Mouse (Mus musculus): ENCODE data around the gene Arfrp1. TPM values are rescaled to one million over a fixed set of nuclear protein-coding genes. Genes with fewer than 3 reads are reported as not detected.

Gene Arfrp1
- polyA plus RNA-seq, 1 experiment from 2014 or later: 55.4 TPM

DNA sequence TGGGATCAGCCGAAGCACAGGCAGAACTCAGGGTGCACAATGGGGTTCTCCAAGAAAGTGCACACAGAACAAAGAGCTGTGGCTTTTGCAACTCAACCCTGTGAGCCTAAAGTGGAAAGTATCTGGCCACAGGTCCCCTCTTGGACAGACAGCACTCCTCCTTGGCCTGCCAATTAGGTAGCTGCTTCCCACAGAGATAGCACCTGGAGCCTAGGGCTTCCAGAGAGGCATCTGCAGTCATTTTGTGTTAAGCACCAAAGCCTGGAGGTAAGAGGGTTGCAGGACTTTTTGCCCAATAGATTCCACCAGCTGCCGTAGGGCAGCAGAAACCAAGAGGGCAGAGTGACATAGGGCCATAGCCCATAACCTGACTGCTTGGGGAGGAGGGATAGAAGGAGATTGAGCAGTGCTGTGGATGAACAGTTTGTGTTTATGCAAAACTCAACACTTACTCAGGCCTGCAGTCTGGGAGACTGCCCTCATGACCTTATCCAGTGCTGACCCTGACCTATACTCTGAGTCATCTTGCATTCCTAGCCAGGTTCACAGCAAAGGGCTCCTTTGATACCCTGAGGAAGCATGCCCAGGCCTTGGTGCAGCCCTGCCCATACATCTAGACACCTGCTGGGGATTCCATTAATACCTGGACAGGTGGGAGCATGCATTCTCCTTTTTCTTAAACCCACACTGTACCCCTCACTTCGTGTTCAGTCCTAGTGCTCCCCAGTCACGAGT is 25.1 kb upstream of the Arfrp1 start:
- Histone ChIP-seq H3K36me3 (0 out of 2 replicates have a peak, but pooled peaks cover 4% of the 10 kb centered on the region), H3K4me2 (replicated peaks) (no peak overlapping the region), H3K4me1 (replicated peaks) (no peaks in the 10 kb centered on the region), H3K4me3 (replicated peaks) (no peak overlapping the region), H3K9ac (no peak overlapping the region), H3K9me3 (no peaks in the 10 kb centered on the region), H3K27me3 (replicated peaks) (no peaks in the 10 kb centered on the region), H3K27ac (no peak overlapping the region)
- ATAC-seq: no peak
- WGBS: 69% methylated on average over 4 of the region's 4 CpGs

DNA sequence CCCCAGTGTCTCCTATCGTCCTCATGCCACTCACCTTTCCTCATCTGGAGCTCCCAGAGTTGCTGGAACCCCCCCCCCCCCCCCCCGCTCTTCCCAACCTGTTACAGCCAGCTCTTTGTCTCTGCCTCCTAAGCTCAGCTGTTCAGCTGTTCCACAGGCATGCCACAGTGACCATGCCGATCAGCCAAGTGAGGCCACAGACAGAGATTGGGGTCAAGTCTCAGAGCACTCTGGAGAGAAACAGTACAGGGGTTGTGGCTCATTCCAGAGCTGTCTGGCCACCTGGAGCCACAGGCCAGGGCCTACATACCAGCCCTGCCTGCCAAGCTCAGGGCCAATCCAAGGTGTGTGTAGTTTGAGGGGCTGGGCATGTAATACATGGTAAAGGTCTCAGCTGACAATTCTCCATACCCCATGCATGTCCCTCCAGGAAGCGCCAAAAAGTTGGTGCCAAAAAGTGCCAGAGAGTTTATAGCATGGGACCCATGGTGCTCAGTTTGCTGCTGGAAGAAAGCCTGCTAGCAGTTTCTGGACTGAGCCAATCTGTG is 21.5 kb upstream of the Arfrp1 start:
- no peak overlapping the region for H3K9ac ChIP-seq

DNA sequence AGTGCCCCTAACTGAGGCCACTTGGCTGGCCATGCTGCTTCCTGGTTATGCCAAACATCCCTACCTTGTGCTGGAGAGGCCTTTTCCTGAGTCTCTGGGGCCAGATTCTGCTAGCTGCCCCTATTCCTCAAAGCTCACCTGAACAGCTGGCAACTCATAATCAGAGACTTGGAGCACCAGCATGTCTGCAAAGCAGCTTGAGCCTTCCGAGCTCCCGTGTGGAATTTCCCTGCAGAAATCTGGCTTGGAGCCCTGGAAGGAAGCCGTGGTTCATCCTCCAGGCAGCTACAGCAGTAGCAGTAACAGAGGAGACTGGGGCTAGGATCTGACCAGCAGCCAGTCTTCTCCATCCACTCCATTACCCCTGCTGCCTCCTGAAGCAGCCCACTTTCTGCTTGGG is 20.7 kb upstream of the Arfrp1 start:
- Histone ChIP-seq H3K4me3 (replicated peaks) (no peak overlapping the region), H3K9me3 (no peaks in the 10 kb centered on the region), H3K36me3 (peaks cover 16% of the 10 kb centered on the region; the same call in 1 of the 2 replicates), H3K9ac (no peak overlapping the region), H3K4me2 (replicated peaks) (no peak overlapping the region), H3K27ac (no peak overlapping the region), H3K27me3 (replicated peaks) (no peaks in the 10 kb centered on the region), H3K4me1 (replicated peaks) (no peaks in the 10 kb centered on the region)
- no peak for ATAC-seq
- 58% methylated on average over 3 of the region's 3 CpGs for WGBS

More for the DNA sequence above, 21.5 kb upstream of the Arfrp1 start:
- no peaks in the 10 kb centered on the region for H3K4me1 ChIP-seq (replicated peaks)
- no peaks in the 10 kb centered on the region for H3K9me3 ChIP-seq
- 75% methylated on average over 4 of the region's 4 CpGs for WGBS
- no peak overlapping the region for H3K27ac ChIP-seq
- no peak overlapping the region for H3K4me3 ChIP-seq (replicated peaks)
- H3K4me2 ChIP-seq (replicated peaks): no peak overlapping the region
- no peaks in the 10 kb centered on the region for H3K27me3 ChIP-seq (replicated peaks)
- no peak for ATAC-seq
- 0 out of 2 replicates have a peak, but pooled peaks cover 11% of the 10 kb centered on the region for H3K36me3 ChIP-seq

DNA sequence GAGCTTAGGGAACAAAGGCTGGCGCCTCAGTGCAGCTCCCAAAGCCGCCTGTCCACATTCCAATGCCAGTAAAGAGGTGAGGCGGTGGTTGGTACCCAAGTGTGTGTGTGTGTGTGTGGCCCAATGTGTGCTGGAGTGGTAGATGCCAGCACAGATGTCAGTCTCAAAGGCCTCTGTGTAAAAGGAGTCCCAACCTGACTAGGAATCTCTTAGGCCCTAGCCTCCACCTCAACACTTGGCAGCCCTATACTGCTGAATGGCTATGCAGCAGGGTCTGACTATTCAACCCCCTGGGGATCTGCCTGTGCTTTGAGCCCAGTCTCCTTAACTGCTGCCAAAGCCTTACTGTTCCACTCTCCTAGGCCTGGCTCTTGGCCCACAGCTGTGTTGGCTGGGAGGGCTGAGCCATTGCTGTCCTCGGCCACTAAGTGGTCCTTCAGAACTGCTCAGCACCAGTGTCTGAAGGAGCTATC is 19.8 kb upstream of the Arfrp1 start:
- H3K27ac ChIP-seq: no peak overlapping the region
- WGBS: 83% methylated on average over 4 of the region's 4 CpGs
- no peaks in the 10 kb centered on the region for H3K9me3 ChIP-seq
- H3K4me3 ChIP-seq (replicated peaks): no peak overlapping the region
- peaks cover 25% of the 10 kb centered on the region for H3K36me3 ChIP-seq
- ATAC-seq: no peak
- H3K4me2 ChIP-seq (replicated peaks): no peak overlapping the region
- no peak overlapping the region for H3K9ac ChIP-seq
- H3K4me1 ChIP-seq (replicated peaks): no peaks in the 10 kb centered on the region
- no peaks in the 10 kb centered on the region for H3K27me3 ChIP-seq (replicated peaks)

DNA sequence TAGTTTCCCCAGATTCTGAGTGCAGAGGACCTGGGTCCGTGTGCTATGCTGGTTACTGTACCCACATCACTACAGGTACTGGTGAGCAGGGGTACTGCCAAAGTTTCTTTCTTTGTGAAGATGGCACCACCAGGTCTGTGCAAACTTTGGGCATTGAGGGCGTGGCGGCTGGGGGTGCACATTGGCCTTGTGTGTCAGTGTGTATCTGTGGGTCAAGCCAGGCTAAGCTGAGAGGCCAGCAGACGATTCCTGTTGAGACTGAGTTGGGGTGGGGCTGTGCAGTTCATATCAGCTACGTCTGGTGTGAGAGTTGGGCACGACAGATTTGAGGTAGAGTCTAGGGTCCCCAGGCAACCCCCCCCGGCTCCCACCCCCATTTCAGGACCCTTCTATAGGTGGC is 19.3 kb upstream of the Arfrp1 start:
- Histone ChIP-seq H3K4me1 (replicated peaks) (no peaks in the 10 kb centered on the region), H3K9me3 (no peaks in the 10 kb centered on the region), H3K4me2 (replicated peaks) (no peak overlapping the region), H3K27ac (no peak overlapping the region), H3K36me3 (peaks cover 29% of the 10 kb centered on the region), H3K4me3 (replicated peaks) (no peak overlapping the region), H3K9ac (no peak overlapping the region), H3K27me3 (replicated peaks) (no peaks in the 10 kb centered on the region)
- ATAC-seq: no peak
- WGBS: 82% methylated on average over 7 of the region's 7 CpGs

DNA sequence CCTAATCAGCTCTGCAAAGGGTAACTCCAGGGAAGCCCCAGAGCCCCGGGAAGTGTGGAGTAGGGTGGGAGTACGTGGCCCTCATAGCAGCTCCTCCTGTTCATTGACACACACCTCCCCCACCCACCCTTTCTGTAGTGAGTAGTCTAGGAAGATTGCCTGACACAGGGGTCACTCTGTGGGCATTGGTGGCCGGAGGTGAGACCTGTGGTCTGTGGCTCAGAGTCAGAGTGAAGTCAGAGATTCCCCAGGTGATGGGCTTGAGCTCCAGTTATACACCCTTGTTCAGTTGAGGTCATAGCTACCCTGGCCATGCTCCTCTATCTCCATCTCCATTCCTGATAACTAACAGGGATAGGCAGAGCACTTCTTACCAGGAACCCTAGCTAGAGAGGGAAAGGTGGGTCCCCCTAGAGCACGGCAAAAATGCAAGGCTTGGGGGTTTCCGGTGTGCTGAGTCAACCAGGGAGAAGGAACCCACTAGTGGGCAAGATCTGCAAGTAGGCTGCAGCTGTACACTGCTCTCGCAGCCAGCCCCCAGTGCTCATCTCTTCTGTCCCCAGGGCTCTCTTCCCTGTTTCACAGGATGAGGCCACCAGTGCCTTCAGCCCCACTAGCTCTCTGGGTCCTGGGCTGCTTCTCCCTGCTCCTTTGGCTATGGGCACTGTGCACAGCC is 16.6 kb upstream of the Arfrp1 start:
- 91% methylated on average over 6 of the region's 6 CpGs for WGBS
- Histone ChIP-seq H3K36me3 (peaks cover 38% of the 10 kb centered on the region), H3K27ac (no peak overlapping the region)

DNA sequence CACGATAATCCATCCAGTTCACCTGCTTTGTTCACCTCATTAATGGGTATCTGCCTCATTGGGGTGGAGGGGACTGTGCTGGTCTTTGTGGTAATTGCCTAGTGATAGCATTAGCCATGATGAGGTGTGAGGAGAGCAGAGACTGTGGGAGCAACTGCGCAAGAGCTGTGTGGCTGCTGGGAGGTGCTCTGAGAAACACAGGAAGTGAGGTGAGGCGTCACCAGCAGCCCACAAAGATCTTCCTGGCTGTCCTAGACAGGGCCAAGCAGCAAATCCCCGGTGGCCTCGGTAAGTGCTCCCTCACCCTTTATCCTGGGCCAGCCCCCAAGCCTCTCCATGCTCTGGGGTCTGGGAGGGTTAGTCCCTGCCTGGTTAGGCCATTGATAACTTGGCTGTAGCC is 15.9 kb upstream of the Arfrp1 start:
- Histone ChIP-seq H3K27me3 (replicated peaks) (no peaks in the 10 kb centered on the region), H3K9me3 (no peaks in the 10 kb centered on the region), H3K36me3 (peaks cover 38% of the 10 kb centered on the region), H3K9ac (no peak overlapping the region), H3K4me3 (replicated peaks) (no peak overlapping the region), H3K27ac (no peak overlapping the region), H3K4me2 (replicated peaks) (no peak overlapping the region), H3K4me1 (replicated peaks) (no peaks in the 10 kb centered on the region)
- ATAC-seq: no peak
- WGBS: 90% methylated on average over 5 of the region's 5 CpGs

More for the DNA sequence above, 16.6 kb upstream of the Arfrp1 start:
- H3K9me3 ChIP-seq: no peaks in the 10 kb centered on the region
- H3K27me3 ChIP-seq (replicated peaks): no peaks in the 10 kb centered on the region
- ATAC-seq: no peak
- H3K4me3 ChIP-seq (replicated peaks): no peak overlapping the region
- no peak overlapping the region for H3K9ac ChIP-seq
- H3K4me1 ChIP-seq (replicated peaks): no peaks in the 10 kb centered on the region
- no peak overlapping the region for H3K4me2 ChIP-seq (replicated peaks)

DNA sequence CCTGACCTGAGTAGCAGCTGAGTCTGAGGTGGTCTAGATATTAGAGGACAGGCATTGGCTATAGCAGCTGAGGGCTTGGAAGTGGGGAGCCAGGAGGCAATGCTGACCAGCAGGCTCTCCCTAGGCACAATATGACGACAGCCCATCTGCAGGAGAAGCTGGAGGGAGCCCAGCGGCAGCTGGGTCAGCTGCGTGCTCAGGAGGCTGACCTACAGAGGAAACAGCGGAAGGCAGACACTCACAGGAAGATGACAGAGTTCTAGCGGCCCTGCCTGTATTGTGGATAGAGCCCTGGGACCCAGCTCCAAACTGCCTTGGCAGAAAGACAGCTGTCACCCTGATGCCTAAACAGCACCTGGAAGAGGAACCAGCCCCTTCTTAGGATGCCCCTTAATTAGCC is 15.0 kb upstream of the Arfrp1 start:
- Histone ChIP-seq H3K9ac (no peak overlapping the region), H3K36me3 (peaks cover 34% of the 10 kb centered on the region), H3K27ac (no peak overlapping the region), H3K4me3 (replicated peaks) (no peak overlapping the region), H3K4me2 (replicated peaks) (no peak overlapping the region), H3K9me3 (no peaks in the 10 kb centered on the region), H3K27me3 (replicated peaks) (no peaks in the 10 kb centered on the region), H3K4me1 (replicated peaks) (no peaks in the 10 kb centered on the region)
- WGBS: 91% methylated on average over 5 of the region's 5 CpGs
- ATAC-seq: no peak

DNA sequence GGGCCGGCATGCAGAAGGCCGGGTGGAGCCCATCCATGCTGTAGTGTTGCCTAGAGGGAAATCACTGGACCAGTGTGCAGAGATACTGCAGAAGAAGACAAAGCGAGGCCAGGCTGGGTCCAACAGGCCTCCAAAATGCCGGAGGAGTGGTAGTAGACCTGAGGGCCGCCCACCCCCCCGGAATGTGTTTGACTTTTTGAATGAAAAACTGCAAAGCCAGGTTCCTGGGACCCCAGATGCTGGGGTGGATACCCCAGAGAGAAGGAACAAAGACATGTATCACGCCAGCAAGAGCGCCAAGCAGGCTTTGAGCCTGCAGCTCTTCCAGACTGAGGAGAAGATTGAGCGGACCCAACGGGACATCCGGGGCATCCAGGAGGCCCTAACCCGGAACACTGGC is 14.6 kb upstream of the Arfrp1 start, which contains the start of gene Lime1:
TSS of gene Lime1 (plus strand) at position 301 of the 400 bp plus-strand sequence.
- peaks cover 34% of the 10 kb centered on the region for H3K36me3 ChIP-seq

DNA sequence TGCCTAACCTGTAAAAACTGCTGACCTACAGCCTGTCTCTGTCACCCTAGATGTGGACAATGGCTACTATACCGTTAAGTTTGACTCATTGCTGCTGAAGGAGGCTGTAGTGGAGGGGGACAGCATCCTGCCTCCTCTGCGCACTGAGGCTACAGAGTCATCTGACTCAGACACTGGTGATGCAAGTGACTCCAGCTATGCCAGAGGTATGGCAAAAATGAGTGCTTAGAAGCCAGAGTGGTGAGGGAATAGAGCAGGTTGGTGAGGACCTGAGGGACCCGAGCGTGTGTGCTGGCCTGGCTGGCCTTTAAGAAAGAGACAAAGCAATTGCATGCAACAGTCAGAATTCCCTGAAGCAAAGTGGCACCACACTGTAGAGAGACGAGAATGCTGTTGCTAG is 13.5 kb upstream of the Arfrp1 start:
- no peaks in the 10 kb centered on the region for H3K27me3 ChIP-seq (replicated peaks)
- 94% methylated on average over 5 of the region's 5 CpGs for WGBS
- H3K27ac ChIP-seq: no peak overlapping the region
- no peak overlapping the region for H3K4me3 ChIP-seq (replicated peaks)
- no peaks in the 10 kb centered on the region for H3K9me3 ChIP-seq
- no peak overlapping the region for H3K4me2 ChIP-seq (replicated peaks)
- H3K36me3 ChIP-seq: peaks cover 31% of the 10 kb centered on the region
- H3K4me1 ChIP-seq (replicated peaks): no peaks in the 10 kb centered on the region
- no peak overlapping the region for H3K9ac ChIP-seq
- no peak for ATAC-seq

More for the DNA sequence above, 14.6 kb upstream of the Arfrp1 start, which contains the start of gene Lime1:
- 93% methylated on average over 12 of the region's 12 CpGs for WGBS
- Histone ChIP-seq H3K4me3 (replicated peaks) (no peak within 1 kb of the TSS), H3K9ac (no peak within 1 kb of the TSS), H3K9me3 (no peaks in the 10 kb centered on the region), H3K4me2 (replicated peaks) (no peak within 1 kb of the TSS), H3K4me1 (replicated peaks) (no peaks in the 10 kb centered on the region), H3K27me3 (replicated peaks) (no peaks in the 10 kb centered on the region), H3K27ac (no peak within 1 kb of the TSS)
- no peak for ATAC-seq

DNA sequence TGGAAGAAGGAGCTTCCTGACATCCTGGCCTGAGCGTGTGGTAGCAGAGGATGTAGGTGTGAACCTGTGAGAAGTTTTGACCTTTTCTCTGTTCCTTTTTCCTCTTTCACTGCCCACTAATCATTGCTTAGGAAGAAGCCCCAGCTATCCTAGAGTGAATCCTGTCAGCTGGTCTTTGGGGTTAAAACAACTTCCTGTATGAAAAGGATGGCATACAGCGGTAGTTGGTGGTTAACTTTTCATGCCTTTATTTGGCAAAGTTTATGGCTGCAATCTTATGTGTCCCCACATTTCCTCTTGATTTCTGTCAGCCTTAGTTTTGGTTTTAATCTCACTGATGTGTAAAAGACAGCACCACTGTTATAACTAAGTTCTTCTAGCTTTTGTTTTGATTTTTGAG is 12.0 kb upstream of the Arfrp1 start:
- H3K4me1 ChIP-seq (replicated peaks): no peaks in the 10 kb centered on the region
- no peak for ATAC-seq
- H3K27me3 ChIP-seq (replicated peaks): no peaks in the 10 kb centered on the region
- WGBS: 73% methylated on average over 2 of the region's 2 CpGs
- H3K4me3 ChIP-seq (replicated peaks): no peak overlapping the region
- H3K4me2 ChIP-seq (replicated peaks): no peak overlapping the region
- no peaks in the 10 kb centered on the region for H3K9me3 ChIP-seq
- peaks cover 27% of the 10 kb centered on the region for H3K36me3 ChIP-seq
- H3K9ac ChIP-seq: no peak overlapping the region
- H3K27ac ChIP-seq: no peak overlapping the region

DNA sequence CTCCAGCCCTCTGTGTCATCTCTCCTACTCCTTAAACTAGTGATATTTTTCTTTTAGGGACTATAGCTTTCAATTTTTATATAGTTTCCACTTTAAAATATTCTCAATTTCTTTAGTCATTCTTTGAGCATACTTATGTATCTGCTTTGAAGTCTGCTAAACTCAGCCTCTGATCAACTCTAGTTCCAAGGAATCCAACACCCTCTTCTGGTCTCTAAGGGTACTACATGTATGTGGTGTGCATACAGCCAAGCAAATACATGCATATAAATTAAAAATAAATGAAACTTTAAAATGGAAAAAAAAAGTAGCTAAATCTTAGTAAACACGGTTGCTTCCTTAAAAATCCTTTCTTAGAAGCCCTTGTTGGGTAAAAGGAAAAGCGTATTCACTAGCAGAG is 10.6 kb upstream of the Arfrp1 start:
- Histone ChIP-seq H3K9ac (no peak overlapping the region), H3K4me3 (replicated peaks) (no peak overlapping the region), H3K4me1 (replicated peaks) (no peaks in the 10 kb centered on the region), H3K4me2 (replicated peaks) (no peak overlapping the region), H3K36me3 (peaks cover 21% of the 10 kb centered on the region), H3K9me3 (no peaks in the 10 kb centered on the region), H3K27me3 (replicated peaks) (no peaks in the 10 kb centered on the region), H3K27ac (no peak overlapping the region)
- 86% methylated on average over 2 of the region's 2 CpGs for WGBS
- no peak for ATAC-seq

Measured in intestine, embryonic 15.5 days (tissue).